Mouse (Mus musculus) embryonic fibroblast, embryonic 13.5 days (primary cell): ENCODE results near the gene Fiz1. TPM values are rescaled to one million over a fixed set of nuclear protein-coding genes. Genes with fewer than 3 reads are reported as not detected.

ENCODE experiments used
- H3K27ac ChIP-seq: 2 replicates; pipeline ENCODE4 v1.5.1; 2012; ENCODE audit warnings: low read length, control low read depth, inconsistent platforms; ENCODE audit not compliant: insufficient read depth
- H3K4me1 ChIP-seq: 2 replicates; pipeline ENCODE4 v1.6.1; 2011; ENCODE audit warnings: low read length; ENCODE audit not compliant: control insufficient read depth, insufficient read depth
- H3K4me3 ChIP-seq: 2 replicates; pipeline ENCODE4 v1.5.1; 2011; ENCODE audit warnings: mild to moderate bottlenecking, control low read depth, low read length; ENCODE audit not compliant: insufficient read depth
- CTCF ChIP-seq: IDR thresholded peaks from 2 replicates; pipeline ENCODE4 v1.5.1; 2011; ENCODE audit warnings: mild to moderate bottlenecking, control low read depth, low read length, moderate library complexity, borderline replicate concordance; ENCODE audit not compliant: insufficient read depth
- POLR2A ChIP-seq: IDR thresholded peaks from 2 replicates; pipeline ENCODE4 v1.6.1; 2011; ENCODE audit warnings: low read depth, mild to moderate bottlenecking, control low read depth, low read length, moderate library complexity
- polyA plus RNA-seq: library from polyadenylated mRNA; stranded (reverse); fragments of >200 nt; gene quantifications from 2 replicates; pipeline ENCODE4 v1.2.4, GENCODE M21; 2011; ENCODE audit warnings: low read depth; ENCODE audit not compliant: missing spikeins, insufficient read length

Gene Fiz1
- polyA plus RNA-seq, 1 experiment: 23.6 TPM

GRCm38 (mm10) chr7:5057381-5057780 lies 42.9 kb upstream of the Fiz1 start:
- no peak overlapping the region for H3K4me3 ChIP-seq
- no peaks in the 10 kb centered on the region for H3K4me1 ChIP-seq
- TF ChIP-seq POLR2A: no peak
- no peak for TF ChIP-seq CTCF
- no peak overlapping the region for H3K27ac ChIP-seq

- no peak overlapping the region for H3K27ac ChIP-seq
- H3K4me3 ChIP-seq: no peak overlapping the region
- TF ChIP-seq POLR2A (no peak), CTCF (no peak)
- H3K4me1 ChIP-seq: no peaks in the 10 kb centered on the region
These were observed 42.3 kb upstream of the Fiz1 start for GRCm38 (mm10) chr7:5056651-5057263.

GRCm38 (mm10) chr7:5053456-5054179 lies 39.1 kb upstream of the Fiz1 start:
- peak overlapping the region; percentile 14; the same call in 1 of the 2 replicates for H3K4me3 ChIP-seq
- no peaks in the 10 kb centered on the region for H3K4me1 ChIP-seq
- H3K27ac ChIP-seq: no peak overlapping the region
- peak; percentile 54 for TF ChIP-seq POLR2A
- no peak for TF ChIP-seq CTCF

GRCm38 (mm10) chr7:5052931-5053343 lies 38.4 kb upstream of the Fiz1 start:
- H3K4me1 ChIP-seq: no peaks in the 10 kb centered on the region

GRCm38 (mm10) chr7:5052438-5052837 lies 37.9 kb upstream of the Fiz1 start:
- Histone ChIP-seq H3K27ac (peak overlapping the region; percentile 21; the same call in 1 of the 2 replicates), H3K4me3 (peak overlapping the region; percentile 61), H3K4me1 (no peaks in the 10 kb centered on the region)
- TF ChIP-seq POLR2A (peak; percentile 9; the same call in 1 of the 2 replicates), CTCF (no peak)

More at GRCm38 (mm10) chr7:5052931-5053343, 38.4 kb upstream of the Fiz1 start:
- Histone ChIP-seq H3K4me3 (peak overlapping the region; percentile 61), H3K27ac (no peak overlapping the region)
- TF ChIP-seq CTCF (no peak), POLR2A (0 out of 2 replicates have a peak, but pooled peaks have one; percentile 16)

- H3K4me3 ChIP-seq: peak within 1 kb of the TSS; percentile 61
- TF ChIP-seq POLR2A (peak; percentile 78), CTCF (no peak)
- H3K27ac ChIP-seq: peak within 1 kb of the TSS; percentile 21
- H3K4me1 ChIP-seq: no peaks in the 10 kb centered on the region
These were observed 37.0 kb upstream of the Fiz1 start, which contains the start of gene Zfp580 for GRCm38 (mm10) chr7:5051193-5052192. TSS of gene Zfp580 (plus strand) at chr7:5051538.

- H3K27ac ChIP-seq: no peak overlapping the region
- TF ChIP-seq POLR2A: no peak
- no peak for TF ChIP-seq CTCF
These were observed 32.8 kb upstream of the Fiz1 start for GRCm38 (mm10) chr7:5047313-5047712.

GRCm38 (mm10) chr7:5046112-5046511 lies 31.6 kb upstream of the Fiz1 start:
- TF ChIP-seq CTCF (no peak), POLR2A (no peak)
- Histone ChIP-seq H3K4me1 (no peaks in the 10 kb centered on the region), H3K27ac (no peak overlapping the region), H3K4me3 (no peak overlapping the region)

More at GRCm38 (mm10) chr7:5047313-5047712, 32.8 kb upstream of the Fiz1 start:
- no peak overlapping the region for H3K4me3 ChIP-seq
- no peaks in the 10 kb centered on the region for H3K4me1 ChIP-seq

GRCm38 (mm10) chr7:5044981-5045380 lies 30.5 kb upstream of the Fiz1 start:
- Histone ChIP-seq H3K4me1 (no peaks in the 10 kb centered on the region), H3K27ac (no peak overlapping the region), H3K4me3 (no peak overlapping the region)
- TF ChIP-seq POLR2A: no peak

GRCm38 (mm10) chr7:5038940-5039339 lies 24.4 kb upstream of the Fiz1 start:
- Histone ChIP-seq H3K27ac (peak overlapping the region; percentile 85), H3K4me3 (peak overlapping the region; percentile 70), H3K4me1 (0 out of 2 replicates have a peak, but pooled peaks cover 4% of the 10 kb centered on the region)
- TF ChIP-seq POLR2A: no peak
- TF ChIP-seq CTCF: no peak
